Mouse (Mus musculus) thymus, adult 18-20 months (tissue): ENCODE results near the gene Lepr.
"Not testable (repeated sequence)": the region's sequence is repeated elsewhere in the genome, so short reads cannot be mapped to it uniquely, and the experiment has no call there.

Experiments
- DNase-seq, 2 experiments: peaks; one replicate each; pipeline ENCODE4 v3.0.0; 2022; ENCODE audit warnings: mixed read lengths in 2 of 2

Gene Lepr

GRCm38 (mm10) chr4:101718991-101719580, 1.9 kb downstream of the Lepr start:
- no peak for DNase-seq

- no peak for DNase-seq
Measured at GRCm38 (mm10) chr4:101721705-101722104, 4.5 kb downstream of the Lepr start.

GRCm38 (mm10) chr4:101741973-101742372, 24.8 kb downstream of the Lepr start:
- DNase-seq: no peak

- no peak for DNase-seq
Measured at GRCm38 (mm10) chr4:101745534-101745933, 28.3 kb downstream of the Lepr start.

- DNase-seq: no peak
Measured at GRCm38 (mm10) chr4:101760490-101760889, 43.3 kb downstream of the Lepr start.

GRCm38 (mm10) chr4:101843923-101844322, 126.7 kb downstream of the Lepr start, which contains the start of gene B020004J07Rik:
Gene B020004J07Rik (minus strand): TSS chr4:101844023.
- DNase-seq: not testable (repeated sequence)

- no peak for DNase-seq
Measured at GRCm38 (mm10) chr4:101850908-101851307, 133.7 kb downstream of the Lepr start.

GRCm38 (mm10) chr4:101860873-101861272, 143.7 kb downstream of the Lepr start:
- no peak for DNase-seq

- no peak for DNase-seq
Measured at GRCm38 (mm10) chr4:101862289-101862688, 145.1 kb downstream of the Lepr start.
